ENCODE assay signal across 8 mouse cellular contexts in the genomic region with DNA sequence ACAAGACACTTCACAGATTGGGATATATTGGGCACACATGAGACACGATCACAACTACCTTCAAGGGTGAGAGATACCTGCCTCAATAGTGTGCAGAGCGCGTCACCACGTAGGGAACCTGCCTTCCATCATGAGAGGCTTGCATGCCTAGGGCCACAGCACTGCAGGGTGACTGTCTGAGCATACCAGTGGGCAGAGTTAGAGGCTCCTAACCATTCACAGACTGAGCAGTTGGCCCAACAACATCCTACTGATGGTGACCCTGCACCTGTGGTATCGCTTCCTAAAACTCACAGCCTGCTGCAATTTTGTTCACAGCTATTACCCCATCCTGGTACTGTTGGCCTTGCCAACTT. TPM values are rescaled to one million over a fixed set of nuclear protein-coding genes. Genes with fewer than 3 reads are reported as not detected.
DNase-seq lines count a peak whose midpoint lies in the region; ATAC-seq lines count a peak whose summit lies in the region.

No protein-coding gene starts in this region.

- peak; percentile 92 for DNase-seq in heart, adult 11 months
- no peak for DNase-seq in heart, adult 18-20 months
- peak; percentile 16 to 37 for DNase-seq in lung, postnatal 4 days
- DNase-seq in lung, postnatal 14 days, result no peak
- DNase-seq in liver, embryonic 11.5 days (ENCODE audit: low spot score), result no peak
- DNase-seq in thymus, postnatal 10 days (ENCODE audit: low spot score in 2 of 2), result peak; percentile 5 to 26
- DNase-seq in cerebellum, postnatal 36 days, result no peak

- H3K4me1 ChIP-seq in liver, embryonic 11.5 days (replicated peaks; ENCODE audit: control insufficient read depth, insufficient read depth, low read length), result peaks cover 64% of the 10 kb centered on the region

- peak overlapping the region; percentile 94 for H3K4me2 ChIP-seq in liver, embryonic 11.5 days

- no peaks in the 10 kb centered on the region for H3K27me3 ChIP-seq in liver, embryonic 11.5 days (replicated peaks; ENCODE audit: control insufficient read depth, insufficient read depth, low read length)

- ATAC-seq in liver, embryonic 11.5 days (replicated peaks; ENCODE audit: low FRiP score), result no peak
- no peak for ATAC-seq in frontal cortex, adult (ENCODE audit: low TSS enrichment)

- no peaks in the 10 kb centered on the region for H3K36me3 ChIP-seq in liver, embryonic 11.5 days (ENCODE audit: control insufficient read depth, insufficient read depth, low read length)

- H3K9ac ChIP-seq in liver, embryonic 11.5 days (ENCODE audit: low read depth, low read length), result no peak overlapping the region

- whole genome bisulfite sequencing in liver, embryonic 11.5 days, result 78% methylated on average over 5 of the region's 5 CpGs

- no peak overlapping the region for H3K27ac ChIP-seq in liver, embryonic 11.5 days (ENCODE audit: low read depth, low read length)

- peak overlapping the region; percentile 98 for H3K4me3 ChIP-seq in liver, embryonic 11.5 days (ENCODE audit: low read depth, low read length)

- no peaks in the 10 kb centered on the region for H3K9me3 ChIP-seq in liver, embryonic 11.5 days (ENCODE audit: control insufficient read depth, low read length)

RNA-seq across cellular contexts. Expression of gene Grk2, which starts 2.4 kb away (rescaled TPM):
- total RNA-seq in heart, adult 18-20 months (2021), result 10 to 100 TPM; 45.9 to 54.9 TPM
- 22.1 and 23.1 TPM in 2 replicates for polyA plus RNA-seq in liver, embryonic 11.5 days (2014; fragmentation: Nextera tagmentation; extraction: Ambion mirVana)

RNA-seq across cellular contexts. Expression of gene Ankrd13d, which starts 20.7 kb away (rescaled TPM):
- 1 to 10 TPM in 1 of 2 experiments, under 1 TPM in 1; 0.92 to 2.1 TPM for total RNA-seq in heart, adult 18-20 months (2021)
- 2.9 and 3.2 TPM in 2 replicates for polyA plus RNA-seq in liver, embryonic 11.5 days (2014; fragmentation: Nextera tagmentation; extraction: Ambion mirVana)

RNA-seq across cellular contexts. Expression of gene Ssh3, which starts 34.6 kb away (rescaled TPM):
- 1 to 10 TPM; 5.6 to 7.4 TPM for total RNA-seq in heart, adult 18-20 months (2021)
- polyA plus RNA-seq in liver, embryonic 11.5 days (2014; fragmentation: Nextera tagmentation; extraction: Ambion mirVana), result 3.2 and 3.3 TPM in 2 replicates

Comparison
In these comparisons a context has a peak if more than half of its experiments do, and no peak if none do; other contexts are left out.
1. DNase-seq: peak in heart, adult 11 months (single experiment), lung, postnatal 4 days (2 of 2) and thymus, postnatal 10 days (2 of 2); none in heart, adult 18-20 months (0 of 2), lung, postnatal 14 days (single experiment), liver, embryonic 11.5 days (single experiment) and cerebellum, postnatal 36 days (0 of 2).